Mouse (Mus musculus) intestine, postnatal 0 days (tissue): ENCODE data around the gene Pde6c. TPM values are rescaled to one million over a fixed set of nuclear protein-coding genes. Genes with fewer than 3 reads are reported as not detected.

Experiments used
- ATAC-seq: fragments of 200-750 bp; cut with Nextera tagmentation; 2 replicates; pipeline ENCODE4 v1.8.0; 2017; ENCODE audit warnings: mild to moderate bottlenecking, moderate TSS enrichment, moderate library complexity
- H3K27ac ChIP-seq: fragments of 300-500 bp; sonication (generic); 2 replicates; pipeline ENCODE4 v1.5.1; 2014; ENCODE audit warnings: mild to moderate bottlenecking, low read depth, low read length, moderate library complexity
- H3K27me3 ChIP-seq: fragments of 300-500 bp; sonication (generic); replicated peaks from 2 replicates; pipeline ENCODE4 v1.6.1; 2014; ENCODE audit warnings: low read length, mixed read lengths; ENCODE audit not compliant: control insufficient read depth, insufficient read depth
- H3K36me3 ChIP-seq: fragments of 300-500 bp; sonication (generic); 2 replicates; pipeline ENCODE4 v1.6.1; 2014; ENCODE audit warnings: mild to moderate bottlenecking, moderate library complexity; ENCODE audit not compliant: control insufficient read depth, insufficient read depth
- H3K4me1 ChIP-seq: fragments of 300-500 bp; sonication (generic); replicated peaks from 2 replicates; pipeline ENCODE4 v1.6.1; 2014; ENCODE audit warnings: antibody characterized with exemption, low read length, mixed read lengths; ENCODE audit not compliant: control insufficient read depth, insufficient read depth
- H3K4me2 ChIP-seq: fragments of 300-500 bp; sonication (generic); replicated peaks from 2 replicates; pipeline ENCODE4 v1.6.1; 2014; ENCODE audit warnings: low read depth, mild to moderate bottlenecking, moderate library complexity
- H3K4me3 ChIP-seq: fragments of 300-500 bp; sonication (generic); 2 replicates; pipeline ENCODE4 v1.5.1; 2014; ENCODE audit warnings: low read depth, low read length
- H3K9ac ChIP-seq: fragments of 300-500 bp; sonication (generic); 2 replicates; pipeline ENCODE4 v1.6.1; 2014; ENCODE audit warnings: mild to moderate bottlenecking, low read depth, low read length
- H3K9me3 ChIP-seq: fragments of 300-500 bp; sonication (generic); 2 replicates; pipeline ENCODE4 v1.6.1; 2016; ENCODE audit warnings: mixed run types; ENCODE audit not compliant: control insufficient read depth
- CTCF ChIP-seq: sonication (generic); IDR thresholded peaks from 2 replicates; pipeline ENCODE4 v1.5.1; 2016; ENCODE audit warnings: low read depth, mild to moderate bottlenecking, control low read depth, antibody characterized with exemption, moderate library complexity
- WGBS: fragments of 180-500 bp; shearing (Covaris S2); extraction: QIAGEN DNeasy Blood & Tissue Kit; methylation state at CpG from one replicate; pipeline ENCODE4 v1.1.7; 2014; 5-methylcytosine and 5-hydroxymethylcytosine counted together
- polyA plus RNA-seq: library from polyadenylated mRNA; unstranded; fragments of >200 nt; fragmentation: Nextera tagmentation; extraction: Ambion mirVana; gene quantifications from 2 replicates; pipeline ENCODE4 v1.2.1, GENCODE M21; 2015

The Pde6c gene
- polyA plus RNA-seq, 1 experiment from 2014 or later: 0.25 TPM

DNA sequence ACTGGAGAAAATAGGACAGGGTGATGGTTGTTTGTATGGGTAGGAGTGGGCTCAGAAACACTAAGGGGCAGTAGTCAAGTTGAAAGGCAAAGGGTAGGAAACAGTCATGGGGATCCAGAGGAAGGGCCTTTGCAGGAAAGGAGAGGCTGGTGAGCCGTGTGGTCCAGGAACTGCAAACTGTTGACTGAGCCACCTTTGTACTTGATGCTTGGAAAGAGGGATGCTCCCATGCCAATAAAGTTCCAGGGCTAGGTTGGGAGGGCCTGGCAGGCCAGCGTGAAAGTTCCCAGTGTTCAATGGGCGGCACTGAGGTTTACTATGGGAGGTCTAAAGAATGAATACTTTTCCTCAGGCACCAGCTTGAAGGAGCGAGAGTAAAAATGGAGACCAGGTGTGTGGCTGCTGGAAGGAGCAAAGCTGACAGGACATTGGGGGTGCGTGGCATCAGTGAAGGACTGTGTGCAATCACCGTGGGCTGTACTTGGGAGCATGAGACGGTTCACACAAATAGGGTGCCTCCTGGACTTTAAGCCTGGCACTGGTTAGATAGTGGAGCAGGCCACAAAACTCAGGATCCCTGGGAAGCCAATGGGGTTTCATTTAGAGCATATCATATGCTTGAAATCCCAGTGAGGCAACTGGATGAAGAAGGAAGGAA lies 17.6 kb upstream of the Pde6c start:
- Histone ChIP-seq H3K9ac (no peak overlapping the region), H3K36me3 (no peaks in the 10 kb centered on the region), H3K4me1 (no peaks in the 10 kb centered on the region), H3K4me2 (no peak overlapping the region), H3K9me3 (no peaks in the 10 kb centered on the region), H3K4me3 (no peak overlapping the region), H3K27ac (no peak overlapping the region), H3K27me3 (no peaks in the 10 kb centered on the region)
- WGBS: 82% methylated on average over 7 of the region's 7 CpGs
- no peak for TF ChIP-seq CTCF
- ATAC-seq: no peak

DNA sequence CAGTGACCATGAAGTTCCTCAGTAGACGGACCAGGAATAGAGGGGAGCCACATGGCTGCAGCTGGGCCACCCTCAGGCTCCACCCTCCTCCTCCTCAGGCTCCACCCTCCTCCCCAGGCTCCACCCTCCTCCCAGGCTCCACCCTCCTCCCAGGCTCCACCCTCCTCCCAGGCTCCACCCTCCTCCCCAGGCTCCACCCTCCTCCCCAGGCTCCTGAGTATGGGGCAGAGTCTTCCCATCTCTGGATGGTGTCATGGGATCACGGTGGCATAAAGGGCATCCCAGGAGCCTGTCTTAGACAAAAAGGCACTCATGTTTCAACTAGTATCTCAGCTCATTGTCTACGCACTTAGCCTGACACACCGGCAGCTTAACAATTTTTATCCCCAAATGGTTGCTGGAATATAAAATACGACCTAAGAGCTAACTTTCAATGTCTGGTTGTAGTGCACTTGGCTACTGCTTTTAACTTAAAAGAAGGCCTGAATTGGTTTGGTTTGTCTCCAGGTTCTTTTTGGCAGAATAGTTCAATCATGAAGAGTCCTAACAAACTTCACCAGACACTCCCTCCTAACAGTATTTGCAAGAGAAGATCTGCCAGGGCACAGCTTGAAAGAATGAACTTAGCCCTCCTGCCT lies 12.3 kb upstream of the Pde6c start:
- Histone ChIP-seq H3K27ac (no peak overlapping the region), H3K9ac (no peak overlapping the region), H3K9me3 (no peaks in the 10 kb centered on the region), H3K4me2 (no peak overlapping the region), H3K36me3 (no peaks in the 10 kb centered on the region), H3K27me3 (peaks cover 18% of the 10 kb centered on the region; the same call in 1 of the 2 replicates), H3K4me3 (no peak overlapping the region), H3K4me1 (no peaks in the 10 kb centered on the region)
- no peak for TF ChIP-seq CTCF
- no peak for ATAC-seq
- WGBS: 82% methylated on average over 5 of the region's 5 CpGs

DNA sequence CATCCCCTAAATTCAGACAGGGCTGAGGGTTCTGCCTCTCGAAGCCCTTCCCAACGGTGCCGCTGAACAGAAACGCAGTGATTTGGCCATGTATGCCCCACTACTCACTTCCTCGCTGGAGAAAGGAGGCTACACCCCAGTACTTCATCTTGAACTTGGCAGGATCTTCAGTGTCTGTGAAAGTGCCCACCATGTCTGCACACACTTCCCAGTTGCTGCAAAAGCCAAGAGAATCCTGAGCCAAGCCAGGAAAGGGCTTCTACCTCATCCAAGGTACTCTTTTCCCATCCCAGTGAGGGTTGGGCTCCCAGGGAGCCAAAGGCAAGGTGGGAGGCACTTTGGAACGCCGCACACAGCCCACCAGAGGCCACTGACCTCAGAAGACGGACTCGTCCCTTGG lies 8.7 kb upstream of the Pde6c start:
- Histone ChIP-seq H3K9ac (no peak overlapping the region), H3K4me1 (no peaks in the 10 kb centered on the region), H3K4me2 (peak overlapping the region; percentile 95), H3K9me3 (no peaks in the 10 kb centered on the region), H3K27me3 (peaks cover 21% of the 10 kb centered on the region; the same call in 1 of the 2 replicates), H3K36me3 (no peaks in the 10 kb centered on the region), H3K4me3 (peak overlapping the region; percentile 48), H3K27ac (no peak overlapping the region)
- no peak for ATAC-seq
- 33% methylated on average over 9 of the region's 9 CpGs for WGBS
- TF ChIP-seq CTCF: no peak

DNA sequence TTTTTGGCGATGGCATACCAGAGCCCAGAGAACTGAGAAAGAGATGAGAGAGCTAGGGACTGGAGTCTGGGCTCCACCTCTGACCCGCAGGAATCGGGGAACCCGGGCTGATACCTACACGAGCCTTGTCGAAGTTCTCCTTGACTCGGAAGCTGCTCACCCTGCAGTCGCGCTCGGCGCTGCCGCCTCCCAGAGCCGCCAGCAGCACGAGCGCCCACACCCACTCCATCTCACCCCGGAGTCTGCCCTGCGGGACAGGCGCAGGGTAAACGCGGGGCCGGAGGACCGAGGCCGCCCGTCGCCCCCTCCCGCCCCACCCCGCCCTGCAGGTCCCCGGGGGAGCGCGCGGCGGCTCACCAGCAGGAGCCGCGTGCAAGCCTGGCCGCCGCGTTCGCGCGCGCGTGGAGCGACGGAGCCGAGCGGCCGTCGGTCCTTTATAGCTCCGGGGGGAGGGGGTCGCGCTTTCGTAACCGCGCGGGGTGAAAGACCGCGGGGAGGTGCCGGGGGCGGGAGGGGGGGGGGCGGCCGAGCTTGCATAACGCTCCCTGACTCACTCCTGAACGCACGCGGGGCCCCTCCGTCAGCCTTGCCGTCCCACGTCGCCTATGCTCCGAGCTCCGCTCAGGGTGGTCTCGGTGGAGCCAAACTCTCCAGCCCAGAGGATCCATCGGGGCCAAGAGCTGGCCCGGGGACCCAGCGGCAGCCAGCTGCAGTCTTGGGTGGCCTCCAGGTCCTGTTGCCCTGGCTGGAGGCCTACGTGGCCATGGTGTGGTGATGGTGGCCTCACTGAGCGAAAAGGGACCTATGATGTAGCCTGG lies 8.0 kb upstream of the Pde6c start:
- peak overlapping the region; percentile 95 for H3K4me2 ChIP-seq
- no peaks in the 10 kb centered on the region for H3K36me3 ChIP-seq
- H3K27ac ChIP-seq: no peak overlapping the region
- no peaks in the 10 kb centered on the region for H3K9me3 ChIP-seq
- no peaks in the 10 kb centered on the region for H3K4me1 ChIP-seq
- TF ChIP-seq CTCF: no peak
- WGBS: 1% methylated on average over 73 of the region's 77 CpGs
- ATAC-seq: peak; percentile 66
- peaks cover 21% of the 10 kb centered on the region; the same call in 1 of the 2 replicates for H3K27me3 ChIP-seq
- H3K9ac ChIP-seq: 0 out of 2 replicates have a peak overlapping the region, but pooled peaks have one; percentile 31
- peak overlapping the region; percentile 48 for H3K4me3 ChIP-seq

DNA sequence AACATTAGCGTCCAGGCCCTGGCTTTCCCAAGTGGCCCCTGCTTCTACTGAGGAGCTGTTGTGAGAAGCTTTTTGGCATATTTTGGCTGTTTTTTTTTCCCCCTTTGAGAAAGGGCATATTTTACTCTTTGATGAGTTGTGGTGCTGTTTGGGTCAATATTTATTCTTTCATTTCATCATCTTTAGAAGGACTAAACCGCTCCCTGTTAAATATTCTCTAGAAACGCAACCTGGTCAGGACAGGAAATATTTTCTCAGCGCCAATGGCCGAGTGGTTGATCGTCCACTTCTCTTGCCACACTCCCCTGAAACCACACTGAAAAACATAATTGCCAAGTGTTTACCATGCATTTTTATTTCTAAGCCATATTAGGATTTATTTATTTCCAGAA lies 7.4 kb upstream of the Pde6c start, which contains the start of gene Rbp4:
Rbp4 (minus strand) TSS at position 63 of the 392 bp plus-strand sequence.
- Histone ChIP-seq H3K27ac (no peak within 1 kb of the TSS), H3K9me3 (no peaks in the 10 kb centered on the region), H3K27me3 (peaks cover 21% of the 10 kb centered on the region; the same call in 1 of the 2 replicates), H3K4me3 (peak within 1 kb of the TSS; percentile 48), H3K4me1 (no peaks in the 10 kb centered on the region), H3K36me3 (no peaks in the 10 kb centered on the region), H3K9ac (0 out of 2 replicates have a peak within 1 kb of the TSS, but pooled peaks have one; percentile 31), H3K4me2 (peak within 1 kb of the TSS; percentile 95)
- ATAC-seq: no peak
- TF ChIP-seq CTCF: no peak
- 44% methylated on average over 6 of the region's 6 CpGs for WGBS

DNA sequence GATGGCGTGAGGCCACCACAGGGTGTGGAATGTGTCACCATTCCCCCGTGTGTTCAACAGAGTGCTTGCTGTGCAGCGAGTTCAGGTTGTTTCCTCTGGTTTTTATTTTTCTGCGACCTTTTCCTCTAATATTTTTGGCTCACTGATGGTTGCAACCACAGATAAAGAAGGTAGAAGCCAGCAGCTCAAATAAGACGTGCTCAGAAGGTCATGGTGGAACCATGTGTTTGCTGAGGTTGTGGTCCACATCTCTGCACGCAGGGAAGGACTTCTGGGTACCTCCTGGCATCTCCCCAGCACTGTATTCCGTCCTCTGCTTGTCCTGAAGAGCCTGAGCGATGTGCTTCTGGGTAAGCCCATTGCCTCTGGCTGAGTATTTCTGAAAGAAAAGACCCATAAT lies 5.9 kb upstream of the Pde6c start:
- Histone ChIP-seq H3K27ac (no peak overlapping the region), H3K36me3 (no peaks in the 10 kb centered on the region), H3K4me2 (no peak overlapping the region), H3K9ac (no peak overlapping the region), H3K27me3 (peaks cover 20% of the 10 kb centered on the region; the same call in 1 of the 2 replicates), H3K4me3 (no peak overlapping the region), H3K9me3 (no peaks in the 10 kb centered on the region), H3K4me1 (no peaks in the 10 kb centered on the region)
- ATAC-seq: no peak
- no peak for TF ChIP-seq CTCF
- WGBS: 64% methylated on average over 8 of the region's 8 CpGs
